Mouse (Mus musculus) midbrain, embryonic 12.5 days (tissue): ENCODE results near the gene Fndc10. TPM values are rescaled to one million over a fixed set of nuclear protein-coding genes. Genes with fewer than 3 reads are reported as not detected.
"Not testable (repeated sequence)": the region's sequence is repeated elsewhere in the genome, so short reads cannot be mapped to it uniquely, and the experiment has no call there.

ENCODE experiments used
- ATAC-seq: fragments of 200-750 bp; cut with Nextera tagmentation; 2 replicates; pipeline ENCODE4 v1.8.0; 2017; ENCODE audit warnings: low read depth, moderate TSS enrichment, moderate library complexity; ENCODE audit not compliant: low FRiP score
- H3K27ac ChIP-seq: fragments of 300-500 bp; sonication (generic); replicated peaks from 2 replicates; pipeline ENCODE4 v1.5.1; 2016; ENCODE audit warnings: mild to moderate bottlenecking
- H3K27me3 ChIP-seq: fragments of 300-500 bp; sonication (generic); 2 replicates; pipeline ENCODE4 v1.6.1; 2016; ENCODE audit warnings: mild to moderate bottlenecking
- H3K36me3 ChIP-seq: fragments of 300-500 bp; sonication (generic); 2 replicates; pipeline ENCODE4 v1.6.1; 2016
- H3K4me1 ChIP-seq: fragments of 300-500 bp; sonication (generic); 2 replicates; pipeline ENCODE4 v1.6.1; 2016
- H3K4me2 ChIP-seq: fragments of 300-500 bp; sonication (generic); replicated peaks from 2 replicates; pipeline ENCODE4 v1.6.1; 2016; ENCODE audit warnings: mild to moderate bottlenecking, moderate library complexity
- H3K4me3 ChIP-seq: fragments of 300-500 bp; sonication (generic); 2 replicates; pipeline ENCODE4 v1.5.1; 2016; ENCODE audit warnings: mild to moderate bottlenecking
- H3K9ac ChIP-seq: fragments of 300-500 bp; sonication (generic); replicated peaks from 2 replicates; pipeline ENCODE4 v1.6.1; 2016; ENCODE audit warnings: mild to moderate bottlenecking, moderate library complexity
- H3K9me3 ChIP-seq: fragments of 300-500 bp; sonication (generic); 2 replicates; pipeline ENCODE4 v1.6.1; 2016; ENCODE audit warnings: mild to moderate bottlenecking
- WGBS: fragments of 180-500 bp; shearing (Covaris S2); methylation state at CpG from one replicate; pipeline ENCODE4 v1.1.7; 2016; 5-methylcytosine and 5-hydroxymethylcytosine counted together
- polyA plus RNA-seq: library from polyadenylated mRNA; unstranded; fragments of >200 nt; fragmentation: Nextera tagmentation; extraction: Ambion mirVana; gene quantifications from 2 replicates; pipeline ENCODE4 v1.2.1, GENCODE M21; 2016

Gene Fndc10
- polyA plus RNA-seq, 1 experiment from 2014 or later, result 5.7 TPM

- not testable (repeated sequence) for H3K4me2 ChIP-seq, H3K27me3 ChIP-seq, H3K4me1 ChIP-seq, ATAC-seq, H3K27ac ChIP-seq, H3K4me3 ChIP-seq, H3K9ac ChIP-seq, H3K9me3 ChIP-seq
- H3K36me3 ChIP-seq, result peaks cover 80% of the 10 kb centered on the region
- 92% methylated on average over 10 of the region's 10 CpGs for WGBS
Measured at GRCm38 (mm10) chr4:155740681-155741080, 46.5 kb downstream of the Fndc10 start.

DNA sequence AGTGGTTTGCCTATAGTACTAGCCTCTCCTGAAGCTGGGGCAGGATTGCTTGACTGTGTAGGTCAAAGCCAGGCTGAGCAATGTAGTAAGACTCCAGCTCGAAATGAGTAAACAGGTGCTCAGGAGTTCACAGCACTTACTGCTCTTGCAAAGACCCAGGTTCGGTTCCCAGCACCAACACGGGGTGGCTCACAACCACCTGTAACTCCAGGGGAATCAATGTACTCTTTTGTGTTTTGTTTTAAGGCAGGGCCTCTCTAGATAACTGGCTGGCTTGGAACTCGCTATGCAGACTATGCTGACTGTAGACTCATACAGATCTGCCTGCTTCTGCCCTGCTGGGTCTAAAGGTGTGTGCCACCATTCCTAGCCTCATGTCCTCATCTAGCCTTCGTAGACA lies 48.5 kb downstream of the Fndc10 start:
- H3K4me2 ChIP-seq, result no peak overlapping the region
- H3K9me3 ChIP-seq, result no peaks in the 10 kb centered on the region
- ATAC-seq, result no peak
- H3K4me3 ChIP-seq, result no peak overlapping the region
- no peaks in the 10 kb centered on the region for H3K4me1 ChIP-seq
- no peaks in the 10 kb centered on the region for H3K27me3 ChIP-seq
- peaks cover 86% of the 10 kb centered on the region for H3K36me3 ChIP-seq
- H3K9ac ChIP-seq, result no peak overlapping the region
- WGBS, result 96% methylated on average over 5 of the region's 5 CpGs
- no peak overlapping the region for H3K27ac ChIP-seq

GRCm38 (mm10) chr4:155744474-155744873 lies 50.3 kb downstream of the Fndc10 start:
- H3K9ac ChIP-seq, result no peak overlapping the region
- no peaks in the 10 kb centered on the region for H3K27me3 ChIP-seq
- H3K9me3 ChIP-seq, result no peaks in the 10 kb centered on the region
- no peak overlapping the region for H3K4me3 ChIP-seq
- 95% methylated on average over 8 of the region's 8 CpGs for WGBS
- no peak overlapping the region for H3K27ac ChIP-seq
- H3K36me3 ChIP-seq, result peaks cover 97% of the 10 kb centered on the region
- H3K4me1 ChIP-seq, result no peaks in the 10 kb centered on the region
- no peak overlapping the region for H3K4me2 ChIP-seq
- ATAC-seq, result no peak

GRCm38 (mm10) chr4:155745136-155745535 lies 51.0 kb downstream of the Fndc10 start:
- no peak overlapping the region for H3K4me3 ChIP-seq
- H3K9me3 ChIP-seq, result no peaks in the 10 kb centered on the region
- WGBS, result 92% methylated on average over 5 of the region's 5 CpGs
- H3K36me3 ChIP-seq, result peaks cover 97% of the 10 kb centered on the region
- no peak overlapping the region for H3K27ac ChIP-seq
- no peaks in the 10 kb centered on the region for H3K4me1 ChIP-seq
- ATAC-seq, result no peak
- H3K27me3 ChIP-seq, result no peaks in the 10 kb centered on the region
- H3K4me2 ChIP-seq, result no peak overlapping the region
- H3K9ac ChIP-seq, result no peak overlapping the region

Other genes starting within 250 kb of the Fndc10 start
- gene Tmem52, start 225.2 kb upstream of the Fndc10 start, polyA plus RNA-seq, result 0.20 TPM in 1 of 2 replicates, not detected in the other
- gene Gnb1, start 203.0 kb upstream of the Fndc10 start, polyA plus RNA-seq, result 751 and 797 TPM in 2 replicates
- 92.5 and 96.6 TPM in 2 replicates for gene Nadk, start 132.0 kb upstream of the Fndc10 start, polyA plus RNA-seq
- 15.4 and 17.1 TPM in 2 replicates for gene Slc35e2, start 92.9 kb upstream of the Fndc10 start, polyA plus RNA-seq
- gene Cdk11b, start 69.5 kb upstream of the Fndc10 start, polyA plus RNA-seq, result 84.0 and 84.9 TPM in 2 replicates
- not detected in 2 replicates for gene Gm10563, start 48.9 kb upstream of the Fndc10 start, polyA plus RNA-seq
- 4.4 and 5.7 TPM in 2 replicates for gene Mmp23, start 41.0 kb upstream of the Fndc10 start, polyA plus RNA-seq
- gene Mib2, start 25.1 kb upstream of the Fndc10 start, polyA plus RNA-seq, result 32.7 and 35.0 TPM in 2 replicates
- gene Ssu72, start 10.5 kb downstream of the Fndc10 start, polyA plus RNA-seq, result 140 TPM in 2 replicates
- 4.2 and 4.7 TPM in 2 replicates for gene Tmem240, start 40.5 kb downstream of the Fndc10 start, polyA plus RNA-seq
- 87.1 and 97.3 TPM in 2 replicates for gene Atad3a, start 66.8 kb downstream of the Fndc10 start, polyA plus RNA-seq
- 13.9 and 14.6 TPM in 2 replicates for gene Vwa1, start 80.4 kb downstream of the Fndc10 start, polyA plus RNA-seq
- 0.38 and 0.63 TPM in 2 replicates for gene Tmem88b, start 91.5 kb downstream of the Fndc10 start, polyA plus RNA-seq
- not detected in 2 replicates for gene Ankrd65, start 96.1 kb downstream of the Fndc10 start, polyA plus RNA-seq
- gene Mrpl20, start 108.5 kb downstream of the Fndc10 start, polyA plus RNA-seq, result 207 and 220 TPM in 2 replicates
- gene Ccnl2, start 118.1 kb downstream of the Fndc10 start, polyA plus RNA-seq, result 206 and 218 TPM in 2 replicates
- 130 and 136 TPM in 2 replicates for gene Aurkaip1, start 136.9 kb downstream of the Fndc10 start, polyA plus RNA-seq
- 31.9 and 36.0 TPM in 2 replicates for gene Mxra8, start 145.3 kb downstream of the Fndc10 start, polyA plus RNA-seq
- gene Dvl1, start 153.1 kb downstream of the Fndc10 start, polyA plus RNA-seq, result 8.4 and 9.8 TPM in 2 replicates
- gene Tas1r3, start 169.0 kb downstream of the Fndc10 start, polyA plus RNA-seq, result 0.51 and 0.57 TPM in 2 replicates
- 21.7 and 23.5 TPM in 2 replicates for gene Cptp, start 175.1 kb downstream of the Fndc10 start, polyA plus RNA-seq
- gene Ints11, start 175.2 kb downstream of the Fndc10 start, polyA plus RNA-seq, result 88.3 and 95.4 TPM in 2 replicates
- 47.7 and 51.9 TPM in 2 replicates for gene Pusl1, start 197.4 kb downstream of the Fndc10 start, polyA plus RNA-seq
- 54.6 and 61.2 TPM in 2 replicates for gene Acap3, start 197.5 kb downstream of the Fndc10 start, polyA plus RNA-seq
- gene Ube2j2, start 249.5 kb downstream of the Fndc10 start, polyA plus RNA-seq, result 159 and 161 TPM in 2 replicates